Mouse (Mus musculus) C2C12 (cell line): Measurements from ENCODE around the gene Fry.

Experiments used
- CTCF ChIP-seq: IDR thresholded peaks from one replicate; pipeline ENCODE4 v1.5.1; 2011; ENCODE audit not compliant: control insufficient read depth, insufficient read depth, insufficient read length
- MAX ChIP-seq: IDR thresholded peaks from one replicate; pipeline ENCODE4 v1.6.1; 2011; ENCODE audit warnings: mild to moderate bottlenecking, control low read depth
- MYOD1 ChIP-seq: IDR thresholded peaks from one replicate; pipeline ENCODE4 v1.6.1; 2011; ENCODE audit warnings: low read depth; ENCODE audit not compliant: control insufficient read depth, insufficient read length
- MYOG ChIP-seq: IDR thresholded peaks from one replicate; pipeline ENCODE4 v1.6.1; 2011; ENCODE audit not compliant: control insufficient read depth, insufficient read length; ENCODE audit errors: extremely low read depth
- USF1 ChIP-seq: IDR thresholded peaks from one replicate; pipeline ENCODE4 v1.6.1; 2011; ENCODE audit warnings: low read depth, mild to moderate bottlenecking, control low read depth, moderate library complexity

GRCm38 (mm10) chr5:150332810-150333209 is 214.4 kb downstream of the Fry start:
- TF ChIP-seq CTCF (no peak), MAX (no peak), MYOD1 (no peak), USF1 (no peak), MYOG (no peak)
